Mouse (Mus musculus): Measurements from ENCODE around the gene Stk17b. TPM values are rescaled to one million over a fixed set of nuclear protein-coding genes. Genes with fewer than 3 reads are reported as not detected.

The Stk17b gene
- 1 to 10 TPM; 6.3 to 7.3 (median 6.8) TPM for total RNA-seq (2022)

DNA sequence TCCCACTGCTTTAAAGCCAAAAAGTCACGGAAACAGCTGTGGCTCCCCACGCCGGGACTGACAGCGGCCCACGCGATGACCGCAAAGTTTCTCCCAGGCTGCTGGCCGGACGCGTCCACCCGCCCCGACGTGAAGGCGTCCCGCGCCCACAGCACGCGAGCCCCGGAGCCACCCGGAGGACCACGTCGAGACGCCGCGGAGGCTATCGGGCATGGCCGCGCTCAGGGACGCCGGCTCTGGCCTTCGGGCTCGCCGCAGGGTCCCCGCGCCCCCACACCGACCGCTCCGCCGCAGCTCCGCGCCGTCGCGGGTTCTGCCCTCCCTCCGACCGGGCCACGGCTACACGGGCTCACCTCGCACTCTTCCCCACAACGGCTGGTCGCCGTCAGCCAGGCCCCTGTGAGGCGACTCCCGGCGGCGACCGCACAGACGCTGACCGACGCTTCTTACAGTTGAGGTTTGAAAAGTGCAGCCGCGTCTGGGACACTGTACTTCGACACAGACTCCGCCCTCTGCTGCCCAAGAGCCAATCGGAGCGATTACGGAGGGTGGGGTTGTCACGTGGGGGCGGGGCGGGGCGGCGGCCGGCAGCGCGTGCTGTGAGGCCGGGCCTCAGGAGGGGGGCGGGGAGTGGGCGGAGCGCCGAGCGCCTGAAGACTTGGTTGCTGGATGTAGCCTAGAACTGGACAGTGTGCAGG is at the start of gene Stk17b:
Gene Stk17b, minus strand, starts transcription at position 504 of the 698 bp plus-strand sequence.
- DNase-seq (ENCODE audit: low spot score in 2 of 2), result peak; percentile 25 to 84

GRCm38 (mm10) chr1:53830286-53830685 is 45.3 kb upstream of the Stk17b start:
- DNase-seq (ENCODE audit: low spot score in 2 of 2), result no peak

- DNase-seq (ENCODE audit: low spot score in 2 of 2), result no peak
Measured at GRCm38 (mm10) chr1:53829089-53829488, 44.1 kb upstream of the Stk17b start.

- DNase-seq (ENCODE audit: low spot score in 2 of 2), result no peak
Measured at GRCm38 (mm10) chr1:53824446-53825337, 39.7 kb upstream of the Stk17b start.

- no peak for DNase-seq (ENCODE audit: low spot score in 2 of 2)
Measured at GRCm38 (mm10) chr1:53823687-53824445, 38.8 kb upstream of the Stk17b start.

GRCm38 (mm10) chr1:53821983-53822382 is 37.0 kb upstream of the Stk17b start:
- no peak for DNase-seq (ENCODE audit: low spot score in 2 of 2)

GRCm38 (mm10) chr1:53820041-53820632 is 35.1 kb upstream of the Stk17b start:
- no peak for DNase-seq (ENCODE audit: low spot score in 2 of 2)

DNA sequence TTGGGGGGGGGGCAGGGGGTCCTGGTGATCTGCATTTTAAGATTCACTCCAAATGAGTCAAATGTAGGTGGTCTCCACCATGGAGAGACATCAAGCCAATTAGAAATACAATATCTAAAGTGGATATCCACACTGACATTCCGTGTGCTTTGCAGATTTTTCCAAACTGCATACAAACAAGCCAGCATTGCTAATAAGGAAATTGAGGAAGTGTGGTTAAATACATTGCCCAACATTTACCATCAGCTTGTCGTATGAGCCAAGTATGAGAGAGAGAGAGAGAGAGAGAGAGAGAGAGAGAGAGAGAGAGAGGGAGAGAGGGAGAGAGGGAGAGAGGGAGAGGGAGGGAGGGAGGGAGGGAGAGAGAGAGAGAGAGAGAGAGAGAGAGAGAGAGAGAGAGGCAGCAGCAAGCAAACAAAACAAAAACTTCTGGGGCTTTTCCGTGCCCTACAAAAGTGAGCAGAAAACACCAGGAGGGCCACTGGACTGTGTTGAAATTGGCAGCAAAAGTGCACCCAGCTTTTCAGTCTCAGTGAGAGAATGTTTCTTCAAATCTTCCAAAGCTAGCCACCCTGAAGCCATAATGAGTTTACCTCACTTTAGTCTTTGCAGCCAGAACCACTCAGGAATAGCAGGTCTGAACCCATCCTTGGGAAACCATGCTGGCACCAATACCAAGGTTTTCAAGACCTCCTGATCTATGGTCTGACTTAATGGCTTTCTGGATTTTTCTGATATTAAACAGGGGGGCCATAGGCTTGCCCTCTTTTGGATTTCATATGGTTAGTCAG is 33.2 kb upstream of the Stk17b start:
- no peak for DNase-seq (ENCODE audit: low spot score in 2 of 2)

DNA sequence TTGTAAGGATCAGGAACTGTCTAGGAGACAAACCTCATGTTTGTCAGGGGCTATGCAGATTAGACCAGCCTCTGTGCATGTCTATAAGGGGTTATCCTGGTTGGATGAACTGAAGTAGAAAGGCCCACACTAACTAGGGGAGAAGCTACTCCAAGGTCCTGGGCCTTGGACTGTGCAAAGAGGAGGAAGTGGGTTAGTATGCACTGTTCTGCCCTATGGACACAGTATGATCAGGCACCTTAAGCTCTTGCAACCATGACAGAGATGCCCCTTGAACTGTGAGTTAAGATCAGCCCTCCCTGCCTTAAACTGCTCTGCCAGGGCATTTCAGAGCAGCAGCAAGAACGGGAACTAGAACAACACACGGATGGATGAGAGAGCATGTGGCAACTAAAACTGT is 31.3 kb upstream of the Stk17b start:
- no peak for DNase-seq (ENCODE audit: low spot score in 2 of 2)

DNA sequence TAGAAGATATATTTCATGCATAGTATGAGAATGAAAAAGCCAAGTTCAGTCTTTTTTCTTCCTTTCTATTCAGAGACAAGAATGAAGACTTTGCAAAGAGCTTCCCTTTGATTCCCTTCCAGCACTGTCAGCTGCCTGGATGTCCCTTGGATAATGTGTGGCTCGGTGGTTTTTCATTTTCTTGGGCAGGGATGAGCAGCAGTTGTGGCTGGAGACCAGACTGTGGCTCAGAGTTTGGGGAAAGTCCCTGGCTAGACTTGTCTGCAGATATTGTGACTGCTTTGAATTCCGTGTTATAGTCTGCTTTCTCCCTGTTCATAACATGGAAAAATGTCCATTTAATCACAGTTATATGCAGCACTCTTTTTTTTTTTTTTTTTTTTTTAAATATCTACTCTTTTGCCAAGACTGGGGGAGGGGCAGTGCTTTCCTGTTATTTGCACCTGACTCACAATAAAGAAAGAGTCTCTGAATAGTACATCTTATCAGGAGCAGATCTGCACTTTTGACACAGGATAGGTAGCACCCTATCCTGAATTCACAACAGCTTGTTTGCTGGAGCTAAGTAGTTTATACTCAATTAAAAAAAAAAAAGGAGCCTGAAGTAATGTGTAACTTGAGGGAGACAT is 29.2 kb upstream of the Stk17b start:
- no peak for DNase-seq (ENCODE audit: low spot score in 2 of 2)

GRCm38 (mm10) chr1:53811919-53812318 is 26.9 kb upstream of the Stk17b start:
- no peak for DNase-seq (ENCODE audit: low spot score in 2 of 2)

DNA sequence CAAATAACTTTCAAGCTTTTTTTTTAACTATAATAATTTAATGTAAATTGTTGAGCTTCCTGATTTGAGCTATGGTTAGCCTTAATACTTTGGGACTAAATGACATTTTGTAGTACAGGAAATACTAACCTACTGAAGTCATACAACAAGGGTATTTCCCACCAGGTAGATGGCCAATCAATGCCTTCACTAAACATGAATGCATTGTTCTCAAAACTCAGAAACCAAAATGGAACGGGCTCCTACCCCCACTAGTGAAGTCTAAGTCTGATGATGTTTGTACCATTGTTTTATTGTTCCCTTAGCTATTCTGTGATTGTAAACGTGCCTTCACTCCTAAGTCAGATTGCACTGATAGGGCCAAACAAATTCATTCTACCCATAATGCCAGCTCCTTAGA is 23.2 kb upstream of the Stk17b start:
- no peak for DNase-seq (ENCODE audit: low spot score in 2 of 2)

- DNase-seq (ENCODE audit: low spot score in 2 of 2), result no peak
Measured at GRCm38 (mm10) chr1:53797811-53798210, 12.8 kb upstream of the Stk17b start.

DNA sequence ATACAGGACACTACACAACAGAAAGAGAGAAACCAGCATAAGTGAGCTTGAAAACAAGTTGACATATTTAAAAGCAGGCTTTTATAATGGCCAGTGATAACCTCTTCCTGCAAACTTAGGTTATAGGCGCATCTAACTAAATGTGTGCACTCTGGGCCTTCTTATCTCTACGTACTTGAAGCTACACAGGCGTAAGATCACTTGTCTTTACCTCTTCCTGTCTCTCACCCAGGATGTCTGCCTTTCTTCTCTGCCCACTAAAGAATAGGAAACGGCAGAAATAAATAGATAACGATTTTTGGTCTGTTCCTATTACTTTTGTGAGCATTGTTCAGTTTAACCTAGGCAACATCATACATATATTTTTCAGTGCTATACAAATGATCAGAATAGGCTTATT is 12.1 kb upstream of the Stk17b start:
- DNase-seq (ENCODE audit: low spot score in 2 of 2), result no peak

DNA sequence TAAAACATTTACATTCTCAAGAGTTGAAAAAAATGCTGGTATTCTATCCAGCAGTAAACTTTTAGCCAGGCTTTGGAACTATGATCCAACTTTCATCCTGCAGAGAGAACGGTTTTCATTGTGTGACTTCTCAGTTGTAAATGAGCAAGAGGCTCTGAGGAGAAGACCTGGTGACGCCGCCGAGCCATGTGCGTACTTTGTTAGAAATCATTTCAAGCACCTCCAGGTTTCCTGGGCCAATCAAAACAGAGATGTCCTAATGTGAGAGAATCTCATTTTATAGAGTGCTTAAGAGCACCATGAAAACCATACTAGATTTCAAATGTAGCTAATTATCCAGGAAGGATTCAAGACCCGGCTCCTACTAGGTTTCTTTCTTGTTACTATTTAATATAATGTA is 11.2 kb upstream of the Stk17b start:
- no peak for DNase-seq (ENCODE audit: low spot score in 2 of 2)

- DNase-seq (ENCODE audit: low spot score in 2 of 2), result no peak
Measured at GRCm38 (mm10) chr1:53795591-53795990, 10.6 kb upstream of the Stk17b start.

DNA sequence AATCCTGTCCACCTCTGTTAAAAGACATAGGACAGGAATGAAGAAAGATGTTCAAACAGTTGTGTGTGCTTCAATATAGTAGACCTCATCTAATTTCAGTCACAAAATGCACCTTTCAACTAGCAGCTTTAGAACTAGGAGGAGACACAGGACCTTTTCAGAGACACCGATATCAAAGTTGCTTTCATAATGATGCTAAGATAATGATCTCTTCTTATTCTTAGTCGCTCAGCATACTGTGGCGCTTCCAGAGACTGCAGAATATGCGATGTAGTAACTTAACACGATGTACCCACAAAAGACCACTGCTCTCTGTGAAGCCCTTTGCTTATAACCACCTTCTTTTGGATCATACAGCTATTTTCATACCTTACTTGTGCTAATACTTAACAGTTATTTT is 10.1 kb upstream of the Stk17b start:
- DNase-seq (ENCODE audit: low spot score in 2 of 2), result no peak

DNA sequence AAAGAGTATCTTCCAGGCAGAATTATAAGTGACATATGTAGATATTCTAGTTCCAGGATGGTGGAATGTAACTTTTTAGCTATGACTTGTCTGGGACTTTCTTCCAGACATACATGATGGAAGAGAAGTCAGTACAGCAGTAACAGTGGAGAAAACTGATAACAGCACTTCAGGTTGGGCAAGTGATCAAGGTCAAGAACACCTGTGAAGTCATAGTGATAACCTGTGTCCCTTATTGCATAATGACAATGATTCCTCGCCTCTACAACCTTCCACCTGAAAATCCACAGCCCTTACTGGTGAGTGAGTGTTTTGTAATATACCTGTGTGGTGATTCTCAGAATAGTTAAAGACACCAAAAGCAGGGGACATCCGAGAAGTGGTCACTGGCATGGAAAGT is 9.3 kb upstream of the Stk17b start:
- no peak for DNase-seq (ENCODE audit: low spot score in 2 of 2)

DNA sequence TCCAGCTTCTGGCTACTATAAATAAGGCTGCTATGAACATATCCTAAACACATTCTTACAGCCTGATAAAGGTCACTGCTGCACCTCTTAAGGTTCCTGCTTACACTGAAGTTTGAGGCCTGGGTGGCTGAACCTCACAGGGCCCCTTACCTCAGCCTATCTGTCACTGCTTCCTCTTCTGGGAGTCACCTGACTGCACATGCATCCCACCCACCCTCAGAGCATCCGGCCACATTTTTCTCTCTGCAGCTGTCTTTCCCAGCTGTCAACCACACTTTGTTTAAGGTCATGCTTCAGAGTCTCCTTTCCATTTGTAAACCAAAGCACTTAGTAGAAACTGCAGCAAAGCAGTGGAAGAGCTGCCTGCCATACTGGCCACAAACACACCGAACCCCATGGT is 6.3 kb upstream of the Stk17b start:
- no peak for DNase-seq (ENCODE audit: low spot score in 2 of 2)

DNA sequence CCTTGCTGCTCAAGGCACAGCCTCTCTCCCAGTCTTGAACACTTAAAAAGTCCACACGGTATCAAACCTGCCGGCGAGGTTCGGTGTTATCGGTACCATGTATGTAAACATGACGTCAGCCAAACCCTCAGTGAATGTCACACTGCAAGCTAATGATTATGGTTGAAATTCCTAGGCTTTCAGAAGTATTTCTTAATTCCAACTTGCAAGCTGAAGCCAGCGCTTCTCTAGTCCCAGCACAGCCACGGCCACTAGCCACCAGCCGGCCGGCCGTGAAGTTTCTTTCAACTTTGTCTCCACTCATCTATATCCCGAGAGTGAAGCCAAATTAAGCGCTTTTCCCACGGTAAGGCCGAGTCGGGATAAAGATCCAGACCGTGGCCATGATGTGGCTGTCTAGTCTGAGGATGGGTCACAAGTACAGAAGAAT is 718 bp downstream of the Stk17b start:
- no peak for DNase-seq (ENCODE audit: low spot score in 2 of 2)
